Mouse (Mus musculus) liver, embryonic 13.5 days (tissue): ENCODE measurements around the gene Ninl. TPM values are rescaled to one million over a fixed set of nuclear protein-coding genes. Genes with fewer than 3 reads are reported as not detected.

Experiments
- ATAC-seq: fragments of 200-750 bp; cut with Nextera tagmentation; 2 replicates; pipeline ENCODE4 v1.8.0; 2017; ENCODE audit warnings: low read depth, mild to moderate bottlenecking, moderate number of reproducible peaks, moderate library complexity
- DNase-seq: peaks from one replicate; pipeline ENCODE4 v3.0.0; 2022
- H3K27ac ChIP-seq: fragments of 300-500 bp; sonication (generic); 2 replicates; pipeline ENCODE4 v1.5.1; 2015; ENCODE audit warnings: moderate library complexity, mild to moderate bottlenecking, inconsistent platforms
- H3K27me3 ChIP-seq: fragments of 300-500 bp; sonication (generic); 2 replicates; pipeline ENCODE4 v1.6.1; 2015; ENCODE audit warnings: mild to moderate bottlenecking, inconsistent platforms
- H3K36me3 ChIP-seq: fragments of 300-500 bp; sonication (generic); 2 replicates; pipeline ENCODE4 v1.6.1; 2015; ENCODE audit warnings: mild to moderate bottlenecking, inconsistent platforms
- H3K4me1 ChIP-seq: fragments of 300-500 bp; sonication (generic); replicated peaks from 2 replicates; pipeline ENCODE4 v1.6.1; 2015; ENCODE audit warnings: inconsistent platforms
- H3K4me2 ChIP-seq: fragments of 300-500 bp; sonication (generic); 2 replicates; pipeline ENCODE4 v1.6.1; 2015; ENCODE audit warnings: inconsistent platforms, mild to moderate bottlenecking, moderate library complexity
- H3K4me3 ChIP-seq: fragments of 300-500 bp; sonication (generic); replicated peaks from 2 replicates; pipeline ENCODE4 v1.5.1; 2015; ENCODE audit warnings: mild to moderate bottlenecking, inconsistent platforms
- H3K9ac ChIP-seq: fragments of 300-500 bp; sonication (generic); 2 replicates; pipeline ENCODE4 v1.6.1; 2015; ENCODE audit warnings: mild to moderate bottlenecking, inconsistent platforms
- H3K9me3 ChIP-seq: fragments of 300-500 bp; sonication (generic); replicated peaks from 2 replicates; pipeline ENCODE4 v1.6.1; 2016; ENCODE audit warnings: inconsistent platforms
- WGBS: fragments of 180-500 bp; shearing (Covaris S2); methylation state at CpG from one replicate; pipeline ENCODE4 v1.1.7; 2015; ENCODE audit not compliant: insufficient replicate concordance; 5-methylcytosine and 5-hydroxymethylcytosine counted together
- polyA plus RNA-seq: library from polyadenylated mRNA; unstranded; fragments of >200 nt; fragmentation: Nextera tagmentation; extraction: Ambion mirVana; gene quantifications from 2 replicates; pipeline ENCODE4 v1.2.1, GENCODE M21; 2015

The Ninl gene
- polyA plus RNA-seq, 1 experiment from 2014 or later, result 10.6 TPM

DNA sequence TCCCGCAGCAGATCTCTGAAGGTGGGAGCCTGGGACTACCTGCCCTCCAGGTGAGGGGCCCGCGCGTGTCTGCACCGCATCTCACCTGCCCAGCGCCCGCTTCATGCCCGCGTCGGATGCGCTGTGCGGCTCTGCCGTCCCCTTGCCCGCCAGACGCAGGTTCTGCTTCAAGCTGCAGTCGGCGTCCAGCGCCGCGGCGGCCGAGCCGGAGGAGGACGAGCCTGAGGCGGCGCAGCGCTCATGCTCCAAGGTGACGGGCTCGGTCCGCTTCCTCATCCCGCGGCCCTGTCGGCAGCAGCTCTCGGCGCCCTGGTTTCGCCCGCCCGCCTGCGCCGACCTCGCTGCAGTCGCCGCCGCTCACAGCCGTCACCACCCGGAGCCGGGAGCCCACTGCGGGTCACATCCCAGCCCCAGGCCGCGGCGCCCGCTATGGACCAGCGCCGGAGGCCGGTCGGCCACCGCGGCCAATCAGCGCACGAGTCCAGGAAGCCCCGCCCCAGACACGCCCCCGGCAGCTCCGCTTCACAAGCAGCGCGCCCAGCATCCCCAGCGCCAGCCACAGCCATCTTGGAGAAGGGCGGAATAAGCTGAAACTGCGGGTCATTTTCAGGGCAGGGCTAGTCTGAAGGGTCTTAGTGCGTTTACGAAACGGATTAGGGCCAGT, 134.8 kb downstream of the Ninl start, which contains the start of gene Abhd12:
Abhd12 (minus strand) TSS at position 470 of the 664 bp plus-strand sequence.
- Histone ChIP-seq H3K4me2 (peak within 1 kb of the TSS; percentile 99), H3K4me3 (peak within 1 kb of the TSS; percentile 88), H3K9me3 (no peaks in the 10 kb centered on the region), H3K27me3 (peaks cover 3% of the 10 kb centered on the region; the same call in 1 of the 2 replicates), H3K27ac (peak within 1 kb of the TSS; percentile 89), H3K36me3 (no peaks in the 10 kb centered on the region; the same call in 1 of the 2 replicates), H3K9ac (peak within 1 kb of the TSS; percentile 88), H3K4me1 (peaks cover 37% of the 10 kb centered on the region)
- ATAC-seq (peak; percentile 95), DNase-seq (peak; percentile 98)
- under 1% methylated on average over 72 of the region's 72 CpGs for WGBS

- 79% methylated on average over 8 of the region's 8 CpGs for WGBS
- ATAC-seq (no peak), DNase-seq (no peak)
- H3K4me2 ChIP-seq, result no peak overlapping the region
- H3K9ac ChIP-seq, result no peak overlapping the region
- peaks cover 25% of the 10 kb centered on the region for H3K4me1 ChIP-seq
- 0 out of 2 replicates have a peak, but pooled peaks cover 3% of the 10 kb centered on the region for H3K27me3 ChIP-seq
- no peak overlapping the region for H3K27ac ChIP-seq
- no peak overlapping the region for H3K4me3 ChIP-seq
- H3K36me3 ChIP-seq, result no peaks in the 10 kb centered on the region; the same call in 1 of the 2 replicates
- no peaks in the 10 kb centered on the region for H3K9me3 ChIP-seq
Observed at GRCm38 (mm10) chr2:150902347-150902746, 136.8 kb downstream of the Ninl start.

- Histone ChIP-seq H3K36me3 (no peaks in the 10 kb centered on the region; the same call in 1 of the 2 replicates), H3K9me3 (no peaks in the 10 kb centered on the region), H3K9ac (no peak overlapping the region), H3K27me3 (no peaks in the 10 kb centered on the region), H3K27ac (no peak overlapping the region), H3K4me2 (no peak overlapping the region), H3K4me3 (no peak overlapping the region), H3K4me1 (peaks cover 22% of the 10 kb centered on the region)
- DNase-seq, result no peak
- WGBS, result 76% methylated on average over 6 of the region's 6 CpGs
- no peak for ATAC-seq
Observed at GRCm38 (mm10) chr2:150900341-150900740, 138.8 kb downstream of the Ninl start.

GRCm38 (mm10) chr2:150895691-150896252, 143.4 kb downstream of the Ninl start:
- Histone ChIP-seq H3K4me1 (no peaks in the 10 kb centered on the region), H3K27me3 (no peaks in the 10 kb centered on the region), H3K9me3 (no peaks in the 10 kb centered on the region), H3K9ac (no peak overlapping the region), H3K27ac (no peak overlapping the region), H3K4me2 (no peak overlapping the region), H3K36me3 (no peaks in the 10 kb centered on the region; the same call in 1 of the 2 replicates), H3K4me3 (no peak overlapping the region)
- no peak for ATAC-seq
- no peak for DNase-seq
- 77% methylated on average over 7 of the region's 7 CpGs for WGBS

- Histone ChIP-seq H3K27me3 (no peaks in the 10 kb centered on the region), H3K9ac (no peak overlapping the region), H3K9me3 (no peaks in the 10 kb centered on the region), H3K4me2 (no peak overlapping the region), H3K4me1 (no peaks in the 10 kb centered on the region), H3K36me3 (no peaks in the 10 kb centered on the region), H3K27ac (no peak overlapping the region), H3K4me3 (no peak overlapping the region)
- DNase-seq, result no peak
- 59% methylated on average over 2 of the region's 2 CpGs for whole genome bisulfite sequencing
- ATAC-seq, result no peak
Observed at GRCm38 (mm10) chr2:150894617-150895267, 144.4 kb downstream of the Ninl start.

DNA sequence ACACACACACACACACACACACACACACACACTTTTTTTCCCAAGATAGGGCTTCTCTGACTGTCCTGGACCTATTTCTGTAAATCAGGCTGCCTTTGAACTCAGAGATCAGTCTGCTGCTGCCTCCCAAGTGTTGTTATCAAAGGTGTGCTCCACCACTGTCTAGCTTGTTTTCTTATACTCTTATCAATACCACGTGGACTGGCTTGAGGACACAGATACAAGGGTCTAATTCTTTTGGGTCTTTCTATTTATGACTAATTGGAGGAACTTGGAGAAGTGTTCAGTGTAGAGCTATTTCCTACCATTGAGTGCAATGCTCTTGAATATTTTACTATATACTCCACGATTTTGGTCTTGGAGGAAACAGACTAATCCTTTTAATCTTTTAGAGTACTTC, 151.8 kb downstream of the Ninl start:
- Histone ChIP-seq H3K36me3 (no peaks in the 10 kb centered on the region), H3K27me3 (no peaks in the 10 kb centered on the region), H3K4me1 (peaks cover 19% of the 10 kb centered on the region), H3K27ac (no peak overlapping the region), H3K9ac (no peak overlapping the region), H3K4me2 (no peak overlapping the region), H3K4me3 (no peak overlapping the region), H3K9me3 (no peaks in the 10 kb centered on the region)
- 32% methylated on average over 2 of the region's 2 CpGs for WGBS
- ATAC-seq, result no peak; the same call in 1 of the 2 replicates
- no peak for DNase-seq

GRCm38 (mm10) chr2:150886315-150886714, 152.9 kb downstream of the Ninl start:
- H3K36me3 ChIP-seq, result no peaks in the 10 kb centered on the region
- H3K9me3 ChIP-seq, result no peaks in the 10 kb centered on the region
- no peak overlapping the region for H3K4me2 ChIP-seq
- no peak overlapping the region for H3K27ac ChIP-seq
- no peak overlapping the region for H3K9ac ChIP-seq
- peaks cover 19% of the 10 kb centered on the region for H3K4me1 ChIP-seq
- DNase-seq (no peak), ATAC-seq (no peak)
- H3K27me3 ChIP-seq, result no peaks in the 10 kb centered on the region
- no peak overlapping the region for H3K4me3 ChIP-seq

GRCm38 (mm10) chr2:150885814-150886213, 153.4 kb downstream of the Ninl start:
- no peak for DNase-seq
- Histone ChIP-seq H3K4me3 (no peak overlapping the region), H3K9ac (no peak overlapping the region), H3K27ac (no peak overlapping the region), H3K9me3 (no peaks in the 10 kb centered on the region), H3K27me3 (no peaks in the 10 kb centered on the region), H3K36me3 (no peaks in the 10 kb centered on the region), H3K4me2 (no peak overlapping the region), H3K4me1 (peaks cover 19% of the 10 kb centered on the region)
- WGBS, result 44% methylated on average over 1 of the region's 1 CpGs
- no peak for ATAC-seq

GRCm38 (mm10) chr2:150884779-150885110, 154.4 kb downstream of the Ninl start:
- 58% methylated on average over 1 of the region's 1 CpGs for WGBS
- no peak overlapping the region for H3K9ac ChIP-seq
- H3K4me1 ChIP-seq, result peaks cover 19% of the 10 kb centered on the region
- H3K9me3 ChIP-seq, result no peaks in the 10 kb centered on the region
- no peak overlapping the region for H3K4me3 ChIP-seq
- DNase-seq (no peak), ATAC-seq (no peak; the same call in none of the 2 replicates)
- H3K27ac ChIP-seq, result no peak overlapping the region
- no peaks in the 10 kb centered on the region for H3K36me3 ChIP-seq
- no peak overlapping the region for H3K4me2 ChIP-seq
- H3K27me3 ChIP-seq, result no peaks in the 10 kb centered on the region
